Mouse (Mus musculus) heart, embryonic 14.5 days (tissue): ENCODE results near the gene Dapk2. TPM values are rescaled to one million over a fixed set of nuclear protein-coding genes. Genes with fewer than 3 reads are reported as not detected.

Experiments used
- ATAC-seq: fragments of 200-750 bp; cut with Nextera tagmentation; 2 replicates; pipeline ENCODE4 v1.8.0; 2017; ENCODE audit warnings: low read depth, moderate TSS enrichment; ENCODE audit not compliant: insufficient number of reproducible peaks, insufficient read depth, low FRiP score
- H3K27ac ChIP-seq, 2 experiments: fragments of 200-500 bp in 1 of 2; fragments of 300-500 bp in 1 of 2; sonication (generic) in 1 of 2; replicated peaks in 1 of 2; 2 replicates each; pipeline ENCODE4 v1.5.1; 2012 to 2014; ENCODE audit warnings: low read depth in 2 of 2, low read length in 2 of 2, control low read depth in 1 of 2, mild to moderate bottlenecking in 1 of 2, mixed read lengths in 1 of 2; ENCODE audit not compliant: control insufficient read depth in 1 of 2, insufficient read depth in 1 of 2
- H3K27me3 ChIP-seq: fragments of 300-500 bp; sonication (generic); 2 replicates; pipeline ENCODE4 v1.6.1; 2014; ENCODE audit warnings: mild to moderate bottlenecking, low read length, control low read depth; ENCODE audit not compliant: control insufficient read depth, insufficient read depth
- H3K36me3 ChIP-seq: fragments of 300-500 bp; sonication (generic); 2 replicates; pipeline ENCODE4 v1.6.1; 2014; ENCODE audit warnings: mild to moderate bottlenecking, control low read depth, low read length, mixed read lengths; ENCODE audit not compliant: control insufficient read depth, insufficient read depth
- H3K4me1 ChIP-seq, 2 experiments: fragments of 200-500 bp in 1 of 2; fragments of 300-500 bp in 1 of 2; sonication (generic) in 1 of 2; 2 replicates each; pipeline ENCODE4 v1.6.1; 2012 to 2014; ENCODE audit warnings: low read length in 2 of 2, control low read depth in 1 of 2, mixed read lengths in 1 of 2; ENCODE audit not compliant: control insufficient read depth in 2 of 2, insufficient read depth in 2 of 2
- H3K4me2 ChIP-seq: fragments of 300-500 bp; sonication (generic); 2 replicates; pipeline ENCODE4 v1.6.1; 2014; ENCODE audit warnings: mild to moderate bottlenecking, low read length
- H3K4me3 ChIP-seq, 2 experiments: fragments of 200-500 bp in 1 of 2; fragments of 300-500 bp in 1 of 2; sonication (generic) in 1 of 2; 2 replicates each; pipeline ENCODE4 v1.5.1; 2012 to 2014; ENCODE audit warnings: low read length in 2 of 2, mild to moderate bottlenecking in 2 of 2, control low read depth in 1 of 2, low read depth in 1 of 2, moderate library complexity in 1 of 2; ENCODE audit not compliant: control insufficient read depth in 1 of 2, insufficient read depth in 1 of 2
- H3K9ac ChIP-seq: fragments of 300-500 bp; sonication (generic); 2 replicates; pipeline ENCODE4 v1.6.1; 2014; ENCODE audit warnings: mild to moderate bottlenecking, low read length
- H3K9me3 ChIP-seq: fragments of 300-500 bp; sonication (generic); 2 replicates; pipeline ENCODE4 v1.6.1; 2016; ENCODE audit warnings: low read length, control low read depth; ENCODE audit not compliant: control insufficient read depth
- WGBS: fragments of 180-500 bp; shearing (Covaris S2); extraction: QIAGEN DNeasy Blood & Tissue Kit; methylation state at CpG from one replicate; pipeline ENCODE4 v1.1.7; 2014; 5-methylcytosine and 5-hydroxymethylcytosine counted together
- polyA plus RNA-seq: library from polyadenylated mRNA; unstranded; fragments of >200 nt; fragmentation: Nextera tagmentation; extraction: Ambion mirVana; gene quantifications from 2 replicates; pipeline ENCODE4 v1.2.1, GENCODE M21; 2014

Gene Dapk2
- 4.8 and 5.7 TPM in 2 replicates for polyA plus RNA-seq

- 2% methylated on average over 53 of the region's 58 CpGs for WGBS
- ATAC-seq: peak; percentile 72; the same call in 1 of the 2 replicates
Measured at GRCm38 (mm10) chr9:66157958-66158830, at the start of gene Dapk2. TSS of gene Dapk2 (plus strand) at chr9:66158223.

GRCm38 (mm10) chr9:66109574-66109973 lies 48.4 kb upstream of the Dapk2 start:
- Histone ChIP-seq H3K4me1 (no peaks in the 10 kb centered on the region), H3K27me3 (no peaks in the 10 kb centered on the region), H3K27ac (no peak overlapping the region), H3K4me2 (no peak overlapping the region), H3K36me3 (peaks cover 45% of the 10 kb centered on the region), H3K4me3 (no peak overlapping the region), H3K9me3 (no peaks in the 10 kb centered on the region), H3K9ac (no peak overlapping the region)
- ATAC-seq: no peak
- 97% methylated on average over 1 of the region's 1 CpGs for WGBS

More at GRCm38 (mm10) chr9:66157958-66158830, at the start of gene Dapk2:
- H3K4me3 ChIP-seq: peak within 1 kb of the TSS; percentile 50
- peaks cover 9% of the 10 kb centered on the region; the same call in 1 of the 2 replicates for H3K27me3 ChIP-seq
- H3K9me3 ChIP-seq: 0 out of 2 replicates have a peak, but pooled peaks cover 2% of the 10 kb centered on the region
- peak within 1 kb of the TSS; percentile 76 for H3K4me2 ChIP-seq
- H3K36me3 ChIP-seq: no peaks in the 10 kb centered on the region
- no peak within 1 kb of the TSS for H3K27ac ChIP-seq
- peaks cover 0 to 6% of the 10 kb centered on the region in 2 experiments; a peak in 2 of 4 replicates for H3K4me1 ChIP-seq
- H3K9ac ChIP-seq: peak within 1 kb of the TSS; percentile 69

DNA sequence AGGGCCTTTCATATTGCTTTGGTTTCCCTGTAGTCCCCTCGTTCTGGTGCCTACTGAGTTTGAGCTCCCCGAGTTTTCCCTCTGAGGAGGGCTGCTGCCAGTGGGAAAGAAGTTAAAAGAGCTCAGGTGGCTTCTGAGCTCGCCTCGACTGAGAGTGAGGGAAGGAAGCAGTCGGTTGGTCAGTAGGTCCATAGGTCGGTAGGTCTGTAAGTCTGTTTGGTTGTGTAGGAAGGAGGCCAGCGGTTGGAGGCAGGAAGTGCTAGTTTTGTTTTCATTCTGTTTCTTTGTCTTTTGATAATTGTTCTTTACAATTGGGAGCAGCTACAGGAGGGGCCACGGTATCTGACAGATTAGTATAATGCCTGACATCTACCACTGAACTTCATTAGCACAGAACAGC lies 47.9 kb upstream of the Dapk2 start:
- no peak overlapping the region for H3K4me2 ChIP-seq
- 0 out of 4 replicates have a peak overlapping the region, but pooled peaks of 1 of the 2 experiments have one; percentile 19 for H3K27ac ChIP-seq
- no peaks in the 10 kb centered on the region for H3K4me1 ChIP-seq
- H3K4me3 ChIP-seq: no peak overlapping the region
- WGBS: 61% methylated on average over 8 of the region's 8 CpGs
- no peak for ATAC-seq
- H3K27me3 ChIP-seq: no peaks in the 10 kb centered on the region
- H3K36me3 ChIP-seq: peaks cover 41% of the 10 kb centered on the region
- no peaks in the 10 kb centered on the region for H3K9me3 ChIP-seq
- no peak overlapping the region for H3K9ac ChIP-seq

DNA sequence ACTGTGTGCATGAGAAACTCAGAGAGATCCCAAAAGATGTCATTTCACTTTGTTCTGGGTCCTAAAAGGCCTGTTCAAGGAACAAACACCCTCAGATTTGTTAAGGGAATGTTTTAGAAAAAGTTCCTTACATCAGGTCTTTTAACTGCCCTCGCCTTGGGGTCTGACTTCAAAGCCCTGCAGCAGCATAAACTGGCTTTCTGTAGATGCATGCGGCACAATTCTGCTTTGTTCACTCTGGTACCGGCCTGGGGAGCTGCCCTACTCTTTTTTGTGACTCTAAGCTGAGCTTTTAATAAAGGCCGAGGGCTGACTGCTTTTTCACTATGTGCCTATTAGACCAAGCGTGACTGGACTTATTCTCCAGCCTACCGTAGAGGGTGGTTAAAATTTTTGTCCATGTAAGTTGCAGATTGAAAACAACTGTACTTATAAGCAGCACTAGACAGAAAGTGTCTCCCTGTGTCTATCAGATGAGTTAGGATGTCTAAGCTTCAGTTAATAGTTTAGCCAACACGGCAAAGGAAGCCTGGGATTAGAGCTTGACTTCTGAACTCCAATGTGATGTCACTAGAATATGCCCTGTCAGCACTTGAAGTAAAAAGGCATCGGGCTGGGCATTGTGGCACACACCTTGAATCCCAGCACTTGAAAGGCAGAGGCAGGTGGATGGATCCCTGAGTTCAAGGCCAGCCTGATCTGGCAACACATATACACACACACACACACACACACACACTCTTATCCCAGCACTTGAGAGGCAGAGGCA lies 47.2 kb upstream of the Dapk2 start:
- Histone ChIP-seq H3K9ac (no peak overlapping the region), H3K9me3 (no peaks in the 10 kb centered on the region), H3K4me1 (no peaks in the 10 kb centered on the region), H3K4me3 (no peak overlapping the region), H3K27ac (no peak overlapping the region), H3K36me3 (peaks cover 43% of the 10 kb centered on the region), H3K4me2 (no peak overlapping the region), H3K27me3 (no peaks in the 10 kb centered on the region)
- WGBS: 83% methylated on average over 8 of the region's 8 CpGs
- ATAC-seq: no peak

DNA sequence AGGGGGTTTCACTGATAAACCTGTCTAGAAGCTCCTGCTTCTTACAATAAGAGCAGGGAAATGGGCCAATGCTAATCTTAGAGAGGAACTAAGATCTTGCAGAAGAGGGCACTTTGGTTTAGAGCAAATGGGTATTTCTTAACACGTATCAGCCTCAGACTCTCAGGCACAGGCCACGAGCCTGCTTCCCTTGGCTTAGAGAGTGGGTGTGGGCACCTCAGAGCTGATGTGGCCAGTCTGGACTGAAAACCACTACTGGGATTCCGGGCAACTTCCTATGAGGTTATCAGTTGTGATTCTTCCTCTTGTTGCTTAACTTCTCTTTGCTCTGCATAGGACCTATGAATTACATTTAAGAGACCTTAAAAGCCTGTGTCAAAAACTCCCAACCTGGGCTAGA lies 43.7 kb upstream of the Dapk2 start:
- Histone ChIP-seq H3K27me3 (no peaks in the 10 kb centered on the region), H3K27ac (no peak overlapping the region), H3K4me1 (no peaks in the 10 kb centered on the region), H3K4me3 (no peak overlapping the region), H3K9me3 (no peaks in the 10 kb centered on the region), H3K36me3 (peaks cover 13% of the 10 kb centered on the region), H3K4me2 (no peak overlapping the region), H3K9ac (no peak overlapping the region)
- WGBS: 67% methylated on average over 3 of the region's 3 CpGs
- no peak for ATAC-seq

- Histone ChIP-seq H3K27me3 (no peaks in the 10 kb centered on the region), H3K27ac (no peak overlapping the region), H3K9ac (0 out of 2 replicates have a peak overlapping the region, but pooled peaks have one; percentile 34), H3K4me1 (no peaks in the 10 kb centered on the region), H3K4me2 (no peak overlapping the region), H3K36me3 (peaks cover 12% of the 10 kb centered on the region; the same call in 1 of the 2 replicates), H3K4me3 (no peak overlapping the region), H3K9me3 (no peaks in the 10 kb centered on the region)
- 54% methylated on average over 8 of the region's 8 CpGs for WGBS
- no peak for ATAC-seq
Measured at GRCm38 (mm10) chr9:66116890-66117289, 41.1 kb upstream of the Dapk2 start.

DNA sequence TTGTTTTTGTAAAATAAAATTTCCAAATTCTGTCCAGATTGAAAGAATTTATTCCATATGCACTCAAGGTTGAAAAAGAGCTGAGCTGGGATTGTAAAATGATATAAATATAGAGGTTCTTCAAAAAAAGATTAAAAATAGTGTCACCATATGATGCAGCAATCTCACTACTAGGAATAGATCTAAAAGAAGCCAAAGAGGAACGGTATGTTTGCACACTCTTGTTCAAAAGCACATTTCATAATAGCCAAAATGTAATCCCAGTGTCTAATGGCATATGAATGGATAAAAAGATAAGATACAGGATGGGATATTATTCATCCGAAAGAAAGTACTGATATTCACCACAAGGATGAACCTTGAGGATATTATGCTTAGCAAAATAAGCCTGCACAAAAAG lies 38.5 kb upstream of the Dapk2 start:
- H3K9ac ChIP-seq: no peak overlapping the region
- H3K4me2 ChIP-seq: no peak overlapping the region
- peaks cover 15% of the 10 kb centered on the region; the same call in 1 of the 2 replicates for H3K36me3 ChIP-seq
- H3K9me3 ChIP-seq: no peaks in the 10 kb centered on the region
- H3K4me1 ChIP-seq: peaks cover 0 to 11% of the 10 kb centered on the region in 2 experiments; a peak in 2 of 4 replicates
- no peak for ATAC-seq
- WGBS: 85% methylated on average over 2 of the region's 2 CpGs
- H3K27ac ChIP-seq: no peak overlapping the region
- H3K27me3 ChIP-seq: no peaks in the 10 kb centered on the region
- H3K4me3 ChIP-seq: no peak overlapping the region
